ENCODE assay signal across 8 mouse cellular contexts in the genomic region with DNA sequence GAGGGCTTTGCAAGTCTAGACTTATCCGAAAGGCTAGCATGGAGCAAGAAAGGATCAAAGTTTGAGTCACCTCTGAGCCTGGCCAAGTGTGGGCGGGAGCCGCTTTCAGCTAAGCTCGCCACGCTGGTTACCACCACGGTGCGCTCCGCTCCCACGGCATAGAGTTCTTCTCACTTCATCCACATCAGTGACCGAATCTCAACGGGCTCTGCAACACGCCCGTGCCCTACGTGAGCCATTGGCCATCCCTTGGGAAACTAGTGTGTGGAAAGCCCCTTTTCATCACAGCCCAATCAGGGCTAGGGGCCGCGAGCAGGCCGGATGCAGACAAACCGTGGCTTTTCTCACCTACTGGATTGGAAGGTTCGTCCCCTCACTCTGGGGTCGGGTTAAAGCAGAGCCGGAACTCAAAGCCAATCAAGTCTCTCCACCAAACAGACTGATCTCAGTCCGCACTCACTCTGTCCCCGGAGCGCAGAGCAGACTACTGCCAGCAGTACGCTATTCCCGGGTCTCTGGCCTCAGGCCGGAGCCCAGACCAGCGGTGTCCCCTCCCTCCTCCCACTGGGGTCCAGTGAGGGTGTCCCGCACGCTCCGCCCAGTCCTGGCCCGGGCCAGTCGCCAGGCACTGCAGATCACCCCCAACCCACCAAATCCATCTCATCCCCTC. TPM values are rescaled to one million over a fixed set of nuclear protein-coding genes. Genes with fewer than 3 reads are reported as not detected.
DNase-seq lines count a peak whose midpoint lies in the region; ATAC-seq and TF ChIP-seq lines count a peak whose summit lies in the region.

No protein-coding gene starts in this region.

- no peaks in the 10 kb centered on the region for H3K36me3 ChIP-seq in embryonic facial prominence, embryonic 13.5 days
- no peaks in the 10 kb centered on the region for H3K36me3 ChIP-seq in heart, embryonic 11.5 days (ENCODE audit: control insufficient read depth, insufficient read depth, low read length)
- no peaks in the 10 kb centered on the region for H3K36me3 ChIP-seq in kidney, embryonic 14.5 days (ENCODE audit: control insufficient read depth, insufficient read depth, low read length)
- H3K36me3 ChIP-seq in stomach, embryonic 15.5 days, result no peaks in the 10 kb centered on the region

- DNase-seq in 3T3-L1 (ENCODE audit: low read depth, low spot score) (peak; percentile 86), Patski (ENCODE audit: low read depth, low spot score) (peak; percentile 57)
- peak; percentile 45 for DNase-seq in lung, postnatal 36 days
- DNase-seq in right cerebral cortex, postnatal 14 days, result no peak

- ATAC-seq in Patski, result peak; percentile 58
- peak; percentile 12 for ATAC-seq in embryonic facial prominence, embryonic 13.5 days (ENCODE audit: insufficient number of reproducible peaks, insufficient read depth, low FRiP score, low TSS enrichment, low read depth)
- ATAC-seq in heart, embryonic 11.5 days (replicated peaks; ENCODE audit: insufficient number of reproducible peaks, low FRiP score, low TSS enrichment), result peak; percentile 68
- peak; percentile 80 for ATAC-seq in kidney, embryonic 14.5 days (ENCODE audit: low FRiP score, low TSS enrichment)
- peak; percentile 25; the same call in 1 of the 2 replicates for ATAC-seq in stomach, embryonic 15.5 days (ENCODE audit: insufficient read depth, low FRiP score, low read depth)

- CTCF ChIA-PET in Patski (lab: Charles Lee), result no interaction called here

- POLR2A ChIA-PET in Patski (lab: Charles Lee), result no interaction called here

- H3K9me3 ChIP-seq in embryonic facial prominence, embryonic 13.5 days, result no peaks in the 10 kb centered on the region
- no peaks in the 10 kb centered on the region for H3K9me3 ChIP-seq in heart, embryonic 11.5 days (replicated peaks; ENCODE audit: control insufficient read depth, low read length)
- H3K9me3 ChIP-seq in kidney, embryonic 14.5 days (ENCODE audit: control insufficient read depth, low read length), result no peaks in the 10 kb centered on the region
- H3K9me3 ChIP-seq in stomach, embryonic 15.5 days, result no peaks in the 10 kb centered on the region

- peaks cover 54% of the 10 kb centered on the region for H3K4me1 ChIP-seq in embryonic facial prominence, embryonic 13.5 days
- peaks cover 24% of the 10 kb centered on the region for H3K4me1 ChIP-seq in heart, embryonic 11.5 days (ENCODE audit: control insufficient read depth, insufficient read depth, low read length)
- H3K4me1 ChIP-seq in kidney, embryonic 14.5 days (ENCODE audit: control insufficient read depth, insufficient read depth, low read length), result peaks cover 33% of the 10 kb centered on the region
- H3K4me1 ChIP-seq in stomach, embryonic 15.5 days, result peaks cover 40% of the 10 kb centered on the region

- TF ChIP-seq CTCF in Patski (IDR thresholded peaks at IDR 0.05), result no peak

- peak overlapping the region; percentile 85 for H3K4me3 ChIP-seq in embryonic facial prominence, embryonic 13.5 days
- H3K4me3 ChIP-seq in heart, embryonic 11.5 days (ENCODE audit: low read depth, low read length), result peak overlapping the region; percentile 61
- peak overlapping the region; percentile 64 for H3K4me3 ChIP-seq in kidney, embryonic 14.5 days (ENCODE audit: low read length)
- peak overlapping the region; percentile 77 for H3K4me3 ChIP-seq in stomach, embryonic 15.5 days (replicated peaks)

- peak overlapping the region; percentile 89 for H3K9ac ChIP-seq in embryonic facial prominence, embryonic 13.5 days
- peak overlapping the region; percentile 75 for H3K9ac ChIP-seq in heart, embryonic 11.5 days (ENCODE audit: low read depth, low read length)
- H3K9ac ChIP-seq in kidney, embryonic 14.5 days (ENCODE audit: low read depth, low read length), result peak overlapping the region; percentile 76
- H3K9ac ChIP-seq in stomach, embryonic 15.5 days, result peak overlapping the region; percentile 66

- in situ Hi-C loops in Patski (cut with MboI; ENCODE audit: low pct_unique_long_range_greater_than_20kb), result loop anchor here (10.0 kb wide), 1 partner anchor 245 kb away; no protein-coding TSS in a partner anchor

- H3K27ac ChIP-seq in embryonic facial prominence, embryonic 13.5 days, result peak overlapping the region; percentile 92
- peak overlapping the region; percentile 65 for H3K27ac ChIP-seq in heart, embryonic 11.5 days (ENCODE audit: low read depth, low read length)
- H3K27ac ChIP-seq in kidney, embryonic 14.5 days (ENCODE audit: low read depth, low read length), result peak overlapping the region; percentile 18; the same call in 1 of the 2 replicates
- H3K27ac ChIP-seq in stomach, embryonic 15.5 days, result peak overlapping the region; percentile 94

- H3K4me2 ChIP-seq in embryonic facial prominence, embryonic 13.5 days, result peak overlapping the region; percentile 89
- H3K4me2 ChIP-seq in heart, embryonic 11.5 days, result peak overlapping the region; percentile 81
- H3K4me2 ChIP-seq in kidney, embryonic 14.5 days (replicated peaks; ENCODE audit: low read depth, low read length), result peak overlapping the region; percentile 79
- H3K4me2 ChIP-seq in stomach, embryonic 15.5 days, result peak overlapping the region; percentile 75

- under 1% methylated on average over 33 of the region's 33 CpGs for WGBS in embryonic facial prominence, embryonic 13.5 days
- WGBS in heart, embryonic 11.5 days (ENCODE audit: insufficient replicate concordance), result under 1% methylated on average over 33 of the region's 33 CpGs
- WGBS in kidney, embryonic 14.5 days, result under 1% methylated on average over 33 of the region's 33 CpGs
- WGBS in stomach, embryonic 15.5 days, result 2% methylated on average over 33 of the region's 33 CpGs

- H3K27me3 ChIP-seq in Patski, result no peaks in the 10 kb centered on the region
- H3K27me3 ChIP-seq in embryonic facial prominence, embryonic 13.5 days, result no peaks in the 10 kb centered on the region
- H3K27me3 ChIP-seq in heart, embryonic 11.5 days (ENCODE audit: control insufficient read depth, insufficient read depth, low read length), result no peaks in the 10 kb centered on the region
- no peaks in the 10 kb centered on the region for H3K27me3 ChIP-seq in kidney, embryonic 14.5 days (ENCODE audit: control insufficient read depth, insufficient read depth, low read length)
- no peaks in the 10 kb centered on the region for H3K27me3 ChIP-seq in stomach, embryonic 15.5 days (replicated peaks)

RNA-seq across cellular contexts. Expression of a gene that starts 1.0 kb away (rescaled TPM):
- 22.5 TPM for polyA plus RNA-seq in Patski (2021)
- 17.2 and 19.2 TPM in 2 replicates for polyA plus RNA-seq in embryonic facial prominence, embryonic 13.5 days (2015; fragmentation: Nextera tagmentation; extraction: Ambion mirVana)
- 6.4 and 6.8 TPM in 2 replicates for polyA plus RNA-seq in heart, embryonic 11.5 days (2014; fragmentation: Nextera tagmentation; extraction: Ambion mirVana)
- polyA plus RNA-seq in kidney, embryonic 14.5 days (2014; fragmentation: Nextera tagmentation; extraction: Ambion mirVana), result 12.6 and 12.7 TPM in 2 replicates
- polyA plus RNA-seq in stomach, embryonic 15.5 days (2015; fragmentation: Nextera tagmentation; extraction: Ambion mirVana), result 10.2 and 10.9 TPM in 2 replicates

RNA-seq across cellular contexts. Expression of a gene that starts 39.1 kb away (rescaled TPM):
- polyA plus RNA-seq in Patski (2021), result 67.8 TPM
- polyA plus RNA-seq in embryonic facial prominence, embryonic 13.5 days (2015; fragmentation: Nextera tagmentation; extraction: Ambion mirVana), result 31.8 and 32.9 TPM in 2 replicates
- 23.8 and 26.0 TPM in 2 replicates for polyA plus RNA-seq in heart, embryonic 11.5 days (2014; fragmentation: Nextera tagmentation; extraction: Ambion mirVana)
- polyA plus RNA-seq in kidney, embryonic 14.5 days (2014; fragmentation: Nextera tagmentation; extraction: Ambion mirVana), result 25.6 and 27.4 TPM in 2 replicates
- polyA plus RNA-seq in stomach, embryonic 15.5 days (2015; fragmentation: Nextera tagmentation; extraction: Ambion mirVana), result 25.7 and 27.4 TPM in 2 replicates

Comparison
In these comparisons a context has a peak if more than half of its experiments do, and no peak if none do; other contexts are left out.
1. ATAC-seq: peak in every context shown above with its lines; median percentile 80 in kidney, embryonic 14.5 days; 68 in heart, embryonic 11.5 days; 58 in Patski; 25 in stomach, embryonic 15.5 days; 12 in embryonic facial prominence, embryonic 13.5 days.
2. H3K27ac ChIP-seq: peak in every context shown above with its lines; median percentile 94 in stomach, embryonic 15.5 days; 92 in embryonic facial prominence, embryonic 13.5 days; 65 in heart, embryonic 11.5 days; 18 in kidney, embryonic 14.5 days.